Mouse (Mus musculus): ENCODE measurements around the gene Olfr211. TPM values are rescaled to one million over a fixed set of nuclear protein-coding genes. Genes with fewer than 3 reads are reported as not detected.

The Olfr211 gene
- polyA plus RNA-seq, 1 experiment from 2014 or later = not detected

Other genes starting within 250 kb of the Olfr211 start
- gene Zfand4, start 224.9 kb upstream of the Olfr211 start, polyA plus RNA-seq (2015; fragmentation: Nextera tagmentation; extraction: Ambion mirVana) = 6.7 and 7.3 TPM in 2 replicates
- gene March8, start 151.1 kb upstream of the Olfr211 start, polyA plus RNA-seq (2015; fragmentation: Nextera tagmentation; extraction: Ambion mirVana) = 58.0 and 63.4 TPM in 2 replicates
- gene Alox5, start 27.9 kb upstream of the Olfr211 start, polyA plus RNA-seq (2015; fragmentation: Nextera tagmentation; extraction: Ambion mirVana) = 0.65 and 0.94 TPM in 2 replicates
- not detected in 2 replicates for gene Olfr212, start 17.4 kb downstream of the Olfr211 start, polyA plus RNA-seq (2015; fragmentation: Nextera tagmentation; extraction: Ambion mirVana)
- gene Olfr213, start 49.4 kb downstream of the Olfr211 start, polyA plus RNA-seq (2015; fragmentation: Nextera tagmentation; extraction: Ambion mirVana) = not detected in 2 replicates
- 0.22 and 0.96 TPM in 2 replicates for gene Gm5580, start 62.0 kb downstream of the Olfr211 start, polyA plus RNA-seq (2015; fragmentation: Nextera tagmentation; extraction: Ambion mirVana)
- gene Olfr214, start 65.1 kb downstream of the Olfr211 start, polyA plus RNA-seq (2015; fragmentation: Nextera tagmentation; extraction: Ambion mirVana) = not detected in 2 replicates
- gene Olfr215, start 95.1 kb downstream of the Olfr211 start, polyA plus RNA-seq (2015; fragmentation: Nextera tagmentation; extraction: Ambion mirVana) = not detected in 2 replicates
- 120 and 126 TPM in 2 replicates for gene Zfp422, start 139.9 kb downstream of the Olfr211 start, polyA plus RNA-seq (2015; fragmentation: Nextera tagmentation; extraction: Ambion mirVana)
- 11.4 and 17.6 TPM in 2 replicates for gene Depp1, start 161.5 kb downstream of the Olfr211 start, polyA plus RNA-seq (2015; fragmentation: Nextera tagmentation; extraction: Ambion mirVana)
- 30.3 and 30.8 TPM in 2 replicates for gene Rassf4, start 184.9 kb downstream of the Olfr211 start, polyA plus RNA-seq (2015; fragmentation: Nextera tagmentation; extraction: Ambion mirVana)
- 2.5 and 5.4 TPM in 2 replicates for gene Tmem72, start 227.8 kb downstream of the Olfr211 start, polyA plus RNA-seq (2015; fragmentation: Nextera tagmentation; extraction: Ambion mirVana)

All from hindbrain, embryonic 16.5 days (tissue).